Mouse (Mus musculus): ENCODE measurements at regions not wholly inside any gene's neighbourhood (a gene's known extent, or its start where the extent isn't known, plus 50 kb on each side); places are given as distances from the start of the nearest gene placed in this dataset.
"Not testable (repeated sequence)": the region's sequence is repeated elsewhere in the genome, so short reads cannot be mapped to it uniquely, and the experiment has no call there.

- H3K27me3 ChIP-seq; H3K36me3 ChIP-seq; H3K9me3 ChIP-seq; H3K4me2 ChIP-seq; H3K4me1 ChIP-seq; H3K4me3 ChIP-seq; H3K27ac ChIP-seq; H3K9ac ChIP-seq; ATAC-seq (ENCODE audit: insufficient number of reproducible peaks, low FRiP score, low TSS enrichment, low read depth): not testable (repeated sequence)
- 84% methylated on average over 9 of the region's 14 CpGs for WGBS
Observed at GRCm38 (mm10) chr6:47745856-47746255, 67.4 kb downstream of the Pdia4 start.

- H3K36me3 ChIP-seq; H3K4me2 ChIP-seq; H3K27me3 ChIP-seq; H3K27ac ChIP-seq; H3K4me3 ChIP-seq; H3K9ac ChIP-seq; ATAC-seq (ENCODE audit: insufficient number of reproducible peaks, low FRiP score, low TSS enrichment, low read depth); H3K4me1 ChIP-seq; H3K9me3 ChIP-seq: not testable (repeated sequence)
- no CpG with 5 or more reads among the region's 20 CpGs for WGBS
Observed at GRCm38 (mm10) chr6:47743856-47744255, 69.4 kb downstream of the Pdia4 start.

DNA sequence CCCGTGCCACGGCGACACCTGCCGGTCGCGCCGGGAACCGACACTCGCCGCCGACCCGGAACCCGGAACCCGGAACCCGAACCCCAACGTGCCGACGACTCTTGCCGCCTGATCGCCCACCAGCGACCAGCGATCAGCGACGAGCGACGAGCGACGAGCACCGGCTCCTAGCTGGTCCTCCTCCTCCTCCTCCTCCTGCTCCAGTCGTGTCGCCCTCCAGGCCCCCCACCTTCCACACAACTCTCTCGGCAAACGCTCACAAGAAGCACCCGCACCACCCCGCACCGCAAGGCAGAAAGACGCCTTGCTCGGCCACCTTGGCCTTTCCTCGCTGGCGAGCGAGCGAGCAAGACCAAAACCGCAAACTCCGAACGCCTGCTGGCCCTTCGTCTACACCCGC is 73.0 kb downstream of the Pdia4 start:
- H3K36me3 ChIP-seq; H3K27me3 ChIP-seq; H3K9ac ChIP-seq; H3K4me1 ChIP-seq; ATAC-seq (ENCODE audit: insufficient number of reproducible peaks, low FRiP score, low TSS enrichment, low read depth); H3K27ac ChIP-seq; H3K9me3 ChIP-seq: not testable (repeated sequence)
- H3K4me2 ChIP-seq = peak overlapping the region; percentile 47
- WGBS = 7% methylated on average over 17 of the region's 47 CpGs
- H3K4me3 ChIP-seq = peak overlapping the region; percentile 44

GRCm38 (mm10) chr6:47739696-47740095 is 73.5 kb downstream of the Pdia4 start:
- H3K27me3 ChIP-seq; H3K36me3 ChIP-seq; H3K27ac ChIP-seq; H3K9ac ChIP-seq; ATAC-seq (ENCODE audit: insufficient number of reproducible peaks, low FRiP score, low TSS enrichment, low read depth); H3K9me3 ChIP-seq; H3K4me1 ChIP-seq: not testable (repeated sequence)
- H3K4me3 ChIP-seq = peak overlapping the region; percentile 20; the same call in 1 of the 2 replicates
- WGBS = 5% methylated on average over 13 of the region's 26 CpGs
- H3K4me2 ChIP-seq = 0 out of 2 replicates have a peak overlapping the region, but pooled peaks have one; percentile 24

- not testable (repeated sequence) for H3K4me3 ChIP-seq; H3K9ac ChIP-seq; H3K27me3 ChIP-seq; H3K36me3 ChIP-seq; H3K27ac ChIP-seq; H3K9me3 ChIP-seq; ATAC-seq (ENCODE audit: insufficient number of reproducible peaks, low FRiP score, low TSS enrichment, low read depth); H3K4me1 ChIP-seq; H3K4me2 ChIP-seq
- no CpG with 5 or more reads among the region's 3 CpGs for WGBS
Observed at GRCm38 (mm10) chr6:47737972-47738371, 75.3 kb downstream of the Pdia4 start.
